Mouse (Mus musculus) testis, adult 2 months (tissue): Measurements from ENCODE around the gene Bcas3. TPM values are rescaled to one million over a fixed set of nuclear protein-coding genes. Genes with fewer than 3 reads are reported as not detected.

Experiments used
- H3K27ac ChIP-seq: fragments of 200-500 bp; 2 replicates; pipeline ENCODE4 v1.5.1; 2012; ENCODE audit warnings: low read depth, low read length; ENCODE audit not compliant: control insufficient read depth, insufficient read depth
- H3K27me3 ChIP-seq: fragments of 200-500 bp; 2 replicates; pipeline ENCODE4 v1.6.1; 2012; ENCODE audit warnings: mild to moderate bottlenecking, low read length, moderate library complexity; ENCODE audit not compliant: control insufficient read depth, insufficient read depth
- H3K36me3 ChIP-seq: fragments of 200-500 bp; 2 replicates; pipeline ENCODE4 v1.6.1; 2012; ENCODE audit warnings: mild to moderate bottlenecking, low read length; ENCODE audit not compliant: control insufficient read depth, insufficient read depth
- H3K4me1 ChIP-seq: fragments of 200-500 bp; 2 replicates; pipeline ENCODE4 v1.6.1; 2012; ENCODE audit warnings: low read length; ENCODE audit not compliant: control insufficient read depth, insufficient read depth
- H3K4me3 ChIP-seq: fragments of 200-500 bp; 2 replicates; pipeline ENCODE4 v1.5.1; 2012; ENCODE audit warnings: low read depth, mild to moderate bottlenecking, low read length, moderate library complexity, mixed read lengths; ENCODE audit not compliant: control insufficient read depth
- CTCF ChIP-seq: fragments of 200-500 bp; IDR thresholded peaks from 2 replicates; pipeline ENCODE4 v1.5.1; 2012; ENCODE audit warnings: low read depth, mild to moderate bottlenecking, inconsistent platforms, low read length, moderate library complexity; ENCODE audit not compliant: control insufficient read depth, insufficient read depth, insufficient replicate concordance
- POLR2A ChIP-seq: fragments of 200-500 bp; IDR thresholded peaks from 2 replicates; pipeline ENCODE4 v1.6.1; 2012; ENCODE audit warnings: low read depth, mild to moderate bottlenecking, inconsistent platforms, low read length, moderate library complexity; ENCODE audit not compliant: control insufficient read depth
- polyA plus RNA-seq: library from polyadenylated mRNA; depleted of rRNA; stranded (reverse); fragments of >200 nt; gene quantifications from 2 replicates; pipeline ENCODE4 v1.2.3, GENCODE M21; 2012

The Bcas3 gene
- polyA plus RNA-seq, 1 experiment: 23.4 TPM

- no peak overlapping the region for H3K27ac ChIP-seq
- TF ChIP-seq CTCF (no peak), POLR2A (no peak)
- no peaks in the 10 kb centered on the region for H3K36me3 ChIP-seq
- no peaks in the 10 kb centered on the region for H3K27me3 ChIP-seq
- no peak overlapping the region for H3K4me3 ChIP-seq
- H3K4me1 ChIP-seq: no peaks in the 10 kb centered on the region
Measured at GRCm38 (mm10) chr11:85430743-85431448, 77.9 kb downstream of the Bcas3 start.

GRCm38 (mm10) chr11:85447375-85447774 lies 94.4 kb downstream of the Bcas3 start:
- no peak for TF ChIP-seq POLR2A
- Histone ChIP-seq H3K4me1 (no peaks in the 10 kb centered on the region), H3K4me3 (peak overlapping the region; percentile 27; the same call in 1 of the 2 replicates), H3K36me3 (no peaks in the 10 kb centered on the region), H3K27me3 (no peaks in the 10 kb centered on the region), H3K27ac (no peak overlapping the region)

DNA sequence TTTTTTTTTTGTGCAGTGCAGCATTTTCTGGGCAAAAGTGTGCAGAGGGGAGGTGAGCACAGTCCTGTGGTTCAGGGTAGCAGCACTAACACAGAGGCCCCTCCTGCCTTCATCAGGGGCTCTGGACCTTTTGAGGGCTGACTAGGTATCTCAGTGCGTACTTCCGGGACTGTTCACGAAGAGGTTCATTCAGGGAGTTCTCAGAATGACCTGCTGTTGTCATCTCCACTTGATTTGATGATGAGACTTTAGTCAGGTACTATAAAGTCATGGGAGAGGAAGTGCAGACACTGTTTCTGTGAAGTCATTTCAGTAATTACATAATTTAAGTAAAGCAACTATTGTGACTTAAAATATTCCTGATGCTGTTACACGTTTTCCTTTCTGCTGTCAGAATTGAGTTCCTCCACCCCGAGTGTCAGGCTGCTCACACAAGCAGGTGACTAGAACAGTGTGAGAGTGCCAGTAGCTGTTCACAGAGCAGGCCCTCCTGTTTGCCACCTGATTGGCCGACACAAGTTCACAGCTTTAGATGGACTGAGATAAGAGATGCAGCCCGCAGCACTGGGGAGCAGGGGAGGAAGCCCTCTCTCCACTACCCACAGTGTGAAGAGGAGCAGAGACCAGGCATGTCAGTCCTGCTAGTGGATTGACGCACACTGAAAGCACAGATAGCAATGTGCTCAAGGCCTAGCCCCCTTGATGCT lies 100.8 kb downstream of the Bcas3 start:
- H3K4me1 ChIP-seq: no peaks in the 10 kb centered on the region
- H3K4me3 ChIP-seq: no peak overlapping the region
- no peaks in the 10 kb centered on the region; the same call in 1 of the 2 replicates for H3K36me3 ChIP-seq
- no peaks in the 10 kb centered on the region for H3K27me3 ChIP-seq
- no peak overlapping the region for H3K27ac ChIP-seq
- TF ChIP-seq CTCF (no peak), POLR2A (no peak)

DNA sequence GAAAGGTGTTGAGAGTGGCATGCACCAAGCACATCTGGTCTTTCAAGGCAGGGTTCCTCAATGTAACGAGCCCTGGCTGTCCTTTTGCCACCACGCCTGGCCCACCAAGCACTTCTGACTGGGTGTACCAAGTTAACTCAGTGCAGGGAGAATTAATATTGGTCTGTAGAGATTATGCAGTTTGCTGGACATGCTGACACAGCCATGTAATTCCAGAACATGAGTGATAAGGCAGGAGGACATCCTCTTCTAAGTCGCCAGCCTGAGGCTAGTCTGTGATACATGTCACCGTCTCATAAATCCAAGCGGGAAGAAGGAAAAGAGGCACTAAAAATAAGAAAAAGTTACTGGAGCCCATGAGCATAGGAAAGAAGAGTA lies 101.3 kb downstream of the Bcas3 start:
- Histone ChIP-seq H3K27ac (no peak overlapping the region), H3K4me1 (no peaks in the 10 kb centered on the region), H3K27me3 (no peaks in the 10 kb centered on the region), H3K4me3 (no peak overlapping the region), H3K36me3 (no peaks in the 10 kb centered on the region; the same call in 1 of the 2 replicates)
- TF ChIP-seq POLR2A: no peak

DNA sequence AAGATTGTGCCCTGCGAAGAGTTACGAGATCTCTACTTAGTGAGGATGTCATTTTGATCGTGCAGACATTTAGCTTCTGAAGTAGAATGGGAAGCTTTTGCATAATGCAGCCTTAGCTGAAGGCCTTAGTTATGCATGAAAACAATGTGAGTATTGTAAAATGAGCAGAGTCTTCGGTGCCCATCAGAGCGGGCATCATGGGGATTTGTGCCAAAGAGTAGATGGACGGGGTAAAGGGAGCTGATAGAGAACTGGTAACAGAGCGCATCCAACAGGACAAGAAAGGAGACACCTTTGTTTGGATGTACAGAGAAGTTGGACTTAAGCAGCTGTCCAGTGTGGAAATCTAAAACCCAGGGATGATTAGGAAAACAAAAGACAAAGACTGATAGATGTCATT lies 108.6 kb downstream of the Bcas3 start:
- Histone ChIP-seq H3K4me1 (no peaks in the 10 kb centered on the region), H3K27me3 (no peaks in the 10 kb centered on the region), H3K36me3 (no peaks in the 10 kb centered on the region; the same call in 1 of the 2 replicates), H3K4me3 (no peak overlapping the region), H3K27ac (no peak overlapping the region)
- no peak for TF ChIP-seq CTCF
- TF ChIP-seq POLR2A: no peak

- H3K36me3 ChIP-seq: no peaks in the 10 kb centered on the region
- H3K4me1 ChIP-seq: no peaks in the 10 kb centered on the region
- no peak overlapping the region for H3K27ac ChIP-seq
- H3K27me3 ChIP-seq: no peaks in the 10 kb centered on the region
- no peak for TF ChIP-seq POLR2A
- no peak for TF ChIP-seq CTCF
- H3K4me3 ChIP-seq: no peak overlapping the region
Measured at GRCm38 (mm10) chr11:85469526-85469925, 116.6 kb downstream of the Bcas3 start.

GRCm38 (mm10) chr11:85470508-85470907 lies 117.5 kb downstream of the Bcas3 start:
- no peak overlapping the region for H3K4me3 ChIP-seq
- TF ChIP-seq POLR2A (no peak), CTCF (no peak)
- H3K36me3 ChIP-seq: no peaks in the 10 kb centered on the region
- H3K4me1 ChIP-seq: no peaks in the 10 kb centered on the region
- H3K27me3 ChIP-seq: no peaks in the 10 kb centered on the region
- H3K27ac ChIP-seq: no peak overlapping the region
